Mouse (Mus musculus) brain, embryonic 18.5 days (tissue): ENCODE results near the gene Dnajc15.

Experiments
- DNase-seq: peaks from one replicate; pipeline ENCODE4 v3.0.0-alpha.2; 2012; ENCODE audit warnings: low read depth, low spot score

The Dnajc15 gene

GRCm38 (mm10) chr14:77796506-77796905 lies 78.4 kb downstream of the Dnajc15 start:
- DNase-seq: no peak

- DNase-seq: no peak
These were observed 79.7 kb downstream of the Dnajc15 start for GRCm38 (mm10) chr14:77795240-77795639.

GRCm38 (mm10) chr14:77794285-77794949 lies 80.5 kb downstream of the Dnajc15 start:
- DNase-seq: no peak

- DNase-seq: no peak
These were observed 81.9 kb downstream of the Dnajc15 start for GRCm38 (mm10) chr14:77792998-77793397.

GRCm38 (mm10) chr14:77783217-77783616 lies 91.7 kb downstream of the Dnajc15 start:
- no peak for DNase-seq

GRCm38 (mm10) chr14:77777365-77777764 lies 97.6 kb downstream of the Dnajc15 start:
- no peak for DNase-seq

GRCm38 (mm10) chr14:77776005-77776531 lies 98.9 kb downstream of the Dnajc15 start:
- DNase-seq: no peak

- no peak for DNase-seq
These were observed 101.6 kb downstream of the Dnajc15 start for GRCm38 (mm10) chr14:77773331-77773730.

- DNase-seq: no peak
These were observed 103.3 kb downstream of the Dnajc15 start for GRCm38 (mm10) chr14:77771626-77772025.
